Mouse (Mus musculus) intestine, embryonic 14.5 days (tissue): Measurements from ENCODE around the gene Tmem259. TPM values are rescaled to one million over a fixed set of nuclear protein-coding genes. Genes with fewer than 3 reads are reported as not detected.

Experiments
- ATAC-seq: fragments of 200-750 bp; cut with Nextera tagmentation; replicated peaks from 2 replicates; pipeline ENCODE4 v1.8.0; 2017; ENCODE audit warnings: low read depth, moderate number of reproducible peaks, moderate TSS enrichment, moderate library complexity; ENCODE audit not compliant: low FRiP score, low TSS enrichment
- DNase-seq: peaks from one replicate; pipeline ENCODE4 v3.0.0-alpha.2; 2018; ENCODE audit warnings: low spot score
- H3K27ac ChIP-seq: fragments of 300-500 bp; sonication (generic); 2 replicates; pipeline ENCODE4 v1.5.1; 2014; ENCODE audit warnings: low read depth, mild to moderate bottlenecking, control low read depth
- H3K27me3 ChIP-seq: fragments of 300-500 bp; sonication (generic); replicated peaks from 2 replicates; pipeline ENCODE4 v1.6.1; 2014; ENCODE audit warnings: low read length, control low read depth; ENCODE audit not compliant: control insufficient read depth, insufficient read depth
- H3K36me3 ChIP-seq: fragments of 300-500 bp; sonication (generic); 2 replicates; pipeline ENCODE4 v1.6.1; 2014; ENCODE audit warnings: low read length, control low read depth; ENCODE audit not compliant: control insufficient read depth, insufficient read depth
- H3K4me1 ChIP-seq: fragments of 300-500 bp; sonication (generic); replicated peaks from 2 replicates; pipeline ENCODE4 v1.6.1; 2014; ENCODE audit warnings: low read length, control low read depth, mixed read lengths; ENCODE audit not compliant: control insufficient read depth, insufficient read depth
- H3K4me2 ChIP-seq: fragments of 300-500 bp; sonication (generic); 2 replicates; pipeline ENCODE4 v1.6.1; 2014; ENCODE audit warnings: low read length
- H3K4me3 ChIP-seq: fragments of 300-500 bp; sonication (generic); 2 replicates; pipeline ENCODE4 v1.5.1; 2014; ENCODE audit warnings: low read depth, low read length, control low read depth, mixed read lengths
- H3K9ac ChIP-seq: fragments of 300-500 bp; sonication (generic); 2 replicates; pipeline ENCODE4 v1.6.1; 2014; ENCODE audit warnings: mild to moderate bottlenecking, low read length
- H3K9me3 ChIP-seq: fragments of 300-500 bp; sonication (generic); 2 replicates; pipeline ENCODE4 v1.6.1; 2016; ENCODE audit warnings: low read length, control low read depth; ENCODE audit not compliant: control insufficient read depth
- WGBS: fragments of 180-500 bp; shearing (Covaris S2); extraction: QIAGEN DNeasy Blood & Tissue Kit; methylation state at CpG from one replicate; pipeline ENCODE4 v1.1.7; 2014; 5-methylcytosine and 5-hydroxymethylcytosine counted together
- polyA plus RNA-seq: library from polyadenylated mRNA; unstranded; fragments of >200 nt; fragmentation: Nextera tagmentation; extraction: Ambion mirVana; gene quantifications from 2 replicates; pipeline ENCODE4 v1.2.1, GENCODE M21; 2014

Gene Tmem259
- polyA plus RNA-seq, 1 experiment from 2014 or later = 17.5 TPM

DNA sequence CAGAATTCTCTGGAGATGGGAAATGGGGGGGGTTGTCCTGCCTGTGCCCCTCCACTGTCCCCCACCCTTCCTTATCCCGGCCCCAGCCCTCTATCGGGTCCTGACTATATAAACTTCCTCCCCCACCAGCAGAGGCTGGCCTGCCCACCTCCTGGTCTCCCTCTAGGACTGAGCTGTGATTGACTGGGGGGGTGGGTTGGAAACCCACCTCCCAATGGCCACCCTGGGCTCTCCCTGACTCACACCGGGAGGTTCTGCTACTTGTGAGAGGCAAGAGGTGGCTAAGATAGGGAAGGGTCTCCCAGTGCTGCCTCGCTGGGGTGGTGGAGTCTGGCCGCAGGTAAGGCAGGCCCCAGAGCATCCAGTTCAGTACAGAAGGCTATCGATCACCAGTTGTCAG lies 36.6 kb downstream of the Tmem259 start:
- Histone ChIP-seq H3K27me3 (no peaks in the 10 kb centered on the region), H3K9ac (no peak overlapping the region), H3K4me2 (no peak overlapping the region), H3K4me3 (no peak overlapping the region), H3K9me3 (no peaks in the 10 kb centered on the region), H3K4me1 (peaks cover 35% of the 10 kb centered on the region), H3K36me3 (peaks cover 41% of the 10 kb centered on the region), H3K27ac (no peak overlapping the region)
- DNase-seq (no peak), ATAC-seq (no peak)
- 60% methylated on average over 6 of the region's 6 CpGs for WGBS

- Histone ChIP-seq H3K4me3 (no peak overlapping the region), H3K4me1 (peaks cover 35% of the 10 kb centered on the region)
These were observed 37.3 kb downstream of the Tmem259 start for GRCm38 (mm10) chr10:79946752-79947322.

GRCm38 (mm10) chr10:79945507-79946234 lies 38.5 kb downstream of the Tmem259 start:
- Histone ChIP-seq H3K9me3 (no peaks in the 10 kb centered on the region), H3K9ac (no peak overlapping the region), H3K4me3 (no peak overlapping the region), H3K27ac (peak overlapping the region; percentile 77), H3K4me1 (peaks cover 35% of the 10 kb centered on the region), H3K4me2 (peak overlapping the region; percentile 39; the same call in 1 of the 2 replicates), H3K36me3 (peaks cover 33% of the 10 kb centered on the region), H3K27me3 (no peaks in the 10 kb centered on the region)
- ATAC-seq (no peak), DNase-seq (no peak)
- WGBS = 21% methylated on average over 16 of the region's 16 CpGs

More at GRCm38 (mm10) chr10:79946752-79947322, 37.3 kb downstream of the Tmem259 start:
- 19% methylated on average over 7 of the region's 7 CpGs for WGBS
- no peak for DNase-seq
- ATAC-seq = 0 out of 2 replicates have a peak, but pooled peaks have one; percentile 7
- Histone ChIP-seq H3K36me3 (peaks cover 39% of the 10 kb centered on the region), H3K4me2 (peak overlapping the region; percentile 39), H3K9ac (0 out of 2 replicates have a peak overlapping the region, but pooled peaks have one; percentile 30), H3K27me3 (no peaks in the 10 kb centered on the region), H3K9me3 (no peaks in the 10 kb centered on the region), H3K27ac (peak overlapping the region; percentile 65)

DNA sequence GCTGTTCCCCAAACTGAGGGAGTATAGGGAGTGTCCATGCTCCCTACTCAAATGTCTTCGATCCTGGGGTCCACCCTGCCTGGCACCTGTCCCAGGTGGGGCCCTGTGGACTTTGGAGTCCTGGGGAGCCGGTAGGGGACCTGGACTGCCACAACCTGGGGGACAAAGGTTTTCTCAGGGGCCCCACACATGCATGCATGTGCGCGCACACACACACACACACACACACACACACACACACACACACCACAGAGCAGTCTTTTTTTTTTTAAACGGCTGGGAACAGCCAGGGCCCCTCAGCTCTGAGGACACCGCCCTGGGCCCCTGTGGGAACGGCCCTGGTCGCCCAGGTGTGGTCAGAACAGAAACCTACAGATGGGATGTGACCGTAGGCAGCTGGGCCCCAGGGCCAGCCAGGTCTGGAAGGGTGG lies 40.6 kb downstream of the Tmem259 start:
- DNase-seq (peak; percentile 73), ATAC-seq (peak; percentile 45)
- Histone ChIP-seq H3K4me3 (no peak overlapping the region), H3K4me2 (0 out of 2 replicates have a peak overlapping the region, but pooled peaks have one; percentile 8), H3K9ac (no peak overlapping the region), H3K27me3 (no peaks in the 10 kb centered on the region), H3K27ac (peak overlapping the region; percentile 57), H3K9me3 (no peaks in the 10 kb centered on the region), H3K36me3 (peaks cover 20% of the 10 kb centered on the region), H3K4me1 (peaks cover 35% of the 10 kb centered on the region)
- WGBS = 62% methylated on average over 9 of the region's 9 CpGs

- H3K36me3 ChIP-seq = peaks cover 22% of the 10 kb centered on the region
- DNase-seq (no peak), ATAC-seq (no peak)
- peak overlapping the region; percentile 57; the same call in 1 of the 2 replicates for H3K27ac ChIP-seq
- peaks cover 35% of the 10 kb centered on the region for H3K4me1 ChIP-seq
- H3K9me3 ChIP-seq = no peaks in the 10 kb centered on the region
- no peak overlapping the region for H3K9ac ChIP-seq
- no peaks in the 10 kb centered on the region for H3K27me3 ChIP-seq
- H3K4me3 ChIP-seq = no peak overlapping the region
- 74% methylated on average over 1 of the region's 1 CpGs for WGBS
- H3K4me2 ChIP-seq = no peak overlapping the region
These were observed 41.1 kb downstream of the Tmem259 start for GRCm38 (mm10) chr10:79942988-79943387.

- H3K9me3 ChIP-seq = no peaks in the 10 kb centered on the region
- H3K27ac ChIP-seq = no peak overlapping the region
- peaks cover 38% of the 10 kb centered on the region for H3K36me3 ChIP-seq
- no peak overlapping the region for H3K4me2 ChIP-seq
- H3K27me3 ChIP-seq = no peaks in the 10 kb centered on the region
- DNase-seq (no peak), ATAC-seq (no peak)
- peaks cover 28% of the 10 kb centered on the region for H3K4me1 ChIP-seq
- WGBS = 61% methylated on average over 7 of the region's 7 CpGs
- no peak overlapping the region for H3K9ac ChIP-seq
- no peak overlapping the region for H3K4me3 ChIP-seq
These were observed 43.4 kb downstream of the Tmem259 start for GRCm38 (mm10) chr10:79940749-79941148.

DNA sequence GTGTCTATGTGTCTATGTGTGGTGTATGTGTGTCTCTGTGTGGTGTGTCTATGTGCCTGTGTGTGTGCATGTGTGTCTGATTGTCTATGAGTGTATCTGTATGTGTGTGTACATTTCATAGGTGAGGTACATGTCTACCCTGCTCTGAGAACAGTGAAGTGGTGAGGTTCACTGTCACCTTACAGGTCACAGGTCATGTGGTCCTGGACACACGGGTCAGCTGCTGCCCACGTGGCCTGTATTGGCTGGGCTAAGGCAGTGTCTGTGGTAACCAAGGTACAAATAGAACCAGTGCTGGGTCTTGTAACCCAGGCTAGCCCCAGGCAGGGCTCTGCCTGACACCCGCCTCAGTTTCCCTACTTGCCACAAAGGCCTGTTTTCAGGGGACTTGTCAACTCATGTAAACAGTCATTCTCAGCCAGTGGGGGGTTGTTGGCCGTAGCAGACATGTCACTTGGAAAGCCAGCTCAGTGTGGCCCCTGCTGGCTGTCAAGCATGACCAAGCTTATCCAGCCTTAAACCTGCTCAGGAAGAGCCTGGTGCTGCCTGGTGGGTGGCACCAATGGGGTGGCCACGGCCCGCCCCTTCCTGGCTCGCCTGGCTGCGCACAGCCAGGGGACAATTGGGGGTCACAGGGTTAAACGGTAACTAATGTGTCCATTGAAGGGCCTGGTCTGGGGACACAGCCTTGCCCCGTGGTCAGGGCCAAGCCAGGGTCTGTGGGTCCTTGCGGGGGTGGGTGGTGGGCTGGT lies 46.2 kb downstream of the Tmem259 start:
- 72% methylated on average over 11 of the region's 11 CpGs for WGBS
- peaks cover 56% of the 10 kb centered on the region for H3K36me3 ChIP-seq
- H3K27ac ChIP-seq = no peak overlapping the region
- no peaks in the 10 kb centered on the region for H3K27me3 ChIP-seq
- H3K9me3 ChIP-seq = no peaks in the 10 kb centered on the region
- H3K4me3 ChIP-seq = no peak overlapping the region
- peaks cover 17% of the 10 kb centered on the region for H3K4me1 ChIP-seq
- no peak overlapping the region for H3K4me2 ChIP-seq
- ATAC-seq (no peak), DNase-seq (no peak)
- no peak overlapping the region for H3K9ac ChIP-seq

DNA sequence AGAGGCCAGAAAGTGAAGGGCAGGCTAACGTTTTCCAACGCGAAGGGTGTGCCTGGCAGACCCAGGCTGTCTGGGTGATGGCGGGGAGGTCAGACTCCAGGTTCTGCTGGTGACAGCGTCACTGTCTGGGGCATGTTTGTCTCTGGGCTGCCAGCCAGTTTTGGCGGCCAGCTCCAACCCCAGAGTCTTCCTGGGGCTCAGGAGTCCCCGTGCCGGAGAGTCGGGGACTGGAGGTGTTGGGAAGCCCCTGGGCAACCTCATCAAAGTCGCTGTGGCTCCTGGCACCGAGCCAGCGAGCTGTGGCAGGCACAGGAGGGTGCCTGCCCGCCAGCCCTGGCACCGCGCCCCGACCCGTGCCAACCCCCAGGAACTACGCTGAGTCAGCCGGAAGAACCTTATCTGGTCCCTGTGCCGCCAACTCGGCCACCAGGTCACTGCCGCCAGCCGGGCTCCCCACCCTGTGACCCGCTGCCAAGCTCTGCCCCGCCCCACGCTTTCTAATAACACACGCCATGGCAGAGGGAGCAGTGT lies 47.2 kb downstream of the Tmem259 start:
- Histone ChIP-seq H3K4me2 (no peak overlapping the region), H3K27me3 (no peaks in the 10 kb centered on the region), H3K4me3 (no peak overlapping the region), H3K27ac (no peak overlapping the region), H3K4me1 (peaks cover 25% of the 10 kb centered on the region), H3K9ac (no peak overlapping the region), H3K9me3 (no peaks in the 10 kb centered on the region), H3K36me3 (peaks cover 60% of the 10 kb centered on the region)
- ATAC-seq (no peak), DNase-seq (no peak)
- 75% methylated on average over 27 of the region's 27 CpGs for WGBS
